Mouse (Mus musculus): Measurements from ENCODE around the gene Ppp4r2.
A peak's percentile ranks its signal among the peaks of the same experiment; 100 is the strongest.
"Not testable (repeated sequence)": the region's sequence is repeated elsewhere in the genome, so short reads cannot be mapped to it uniquely, and the experiment has no call there.

Gene Ppp4r2

GRCm38 (mm10) chr6:100829770-100830169, 3.7 kb upstream of the Ppp4r2 start:
- no peak for DNase-seq (ENCODE audit: extremely low read depth, insufficient read length, low spot score)

- no peak for DNase-seq (ENCODE audit: extremely low read depth, insufficient read length, low spot score)
These were observed 2.2 kb upstream of the Ppp4r2 start for GRCm38 (mm10) chr6:100831188-100831587.

DNA sequence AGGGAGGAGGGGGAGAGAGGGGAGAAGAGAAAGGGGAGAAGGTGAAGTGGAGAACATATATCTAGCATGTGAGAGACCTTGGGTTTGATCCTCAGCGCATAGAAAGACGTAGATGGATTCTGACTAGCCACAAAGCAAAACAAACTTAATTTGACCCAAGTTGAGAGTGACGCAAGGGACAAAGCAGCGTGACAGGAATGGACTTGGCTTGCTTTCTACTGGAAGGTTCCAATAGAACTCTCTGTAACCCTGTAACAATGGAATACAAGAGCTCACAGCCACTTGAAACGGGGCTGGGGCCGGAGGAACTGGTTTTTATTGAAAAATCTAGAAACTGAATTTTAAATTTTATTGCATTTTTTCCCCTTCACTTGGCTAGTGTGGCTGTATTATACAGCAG, 1.7 kb upstream of the Ppp4r2 start:
- no peak for DNase-seq (ENCODE audit: extremely low read depth, insufficient read length, low spot score)

GRCm38 (mm10) chr6:100833811-100834481, 524 bp downstream of the Ppp4r2 start:
- DNase-seq (ENCODE audit: extremely low read depth, insufficient read length, low spot score), result peak; percentile 66

DNA sequence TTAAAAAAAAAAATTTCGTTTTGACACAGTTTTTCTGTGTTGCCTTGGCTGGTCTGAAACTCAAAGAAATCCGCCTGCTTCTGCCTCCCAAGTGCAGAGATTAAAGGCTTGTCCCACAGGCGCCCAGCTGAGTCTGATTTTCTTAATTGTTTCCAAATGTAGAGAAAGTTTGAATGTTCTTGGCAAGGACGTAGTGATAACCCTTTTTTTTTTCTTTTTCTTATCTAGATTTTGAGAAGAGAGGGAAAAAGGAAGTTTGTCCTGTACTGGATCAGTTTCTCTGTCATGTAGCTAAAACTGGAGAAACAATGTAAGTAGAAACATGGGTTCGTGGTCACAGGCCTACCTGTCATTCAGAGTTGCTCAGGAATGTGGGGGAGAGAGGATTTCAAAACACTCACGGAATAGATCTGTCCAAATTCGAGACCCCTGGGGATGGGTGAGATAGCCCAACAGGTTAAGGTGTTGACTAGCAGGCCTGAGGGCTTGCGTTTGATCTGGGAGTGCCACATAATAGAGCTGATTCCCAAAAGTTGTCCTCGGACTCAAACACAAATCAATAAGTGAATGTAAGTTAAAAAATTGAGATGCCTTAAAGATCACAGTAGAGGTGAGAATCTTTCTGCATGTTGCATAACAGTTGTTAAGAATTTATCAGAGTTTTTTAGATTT, 1.2 kb downstream of the Ppp4r2 start:
- no peak for DNase-seq (ENCODE audit: extremely low read depth, insufficient read length, low spot score)

DNA sequence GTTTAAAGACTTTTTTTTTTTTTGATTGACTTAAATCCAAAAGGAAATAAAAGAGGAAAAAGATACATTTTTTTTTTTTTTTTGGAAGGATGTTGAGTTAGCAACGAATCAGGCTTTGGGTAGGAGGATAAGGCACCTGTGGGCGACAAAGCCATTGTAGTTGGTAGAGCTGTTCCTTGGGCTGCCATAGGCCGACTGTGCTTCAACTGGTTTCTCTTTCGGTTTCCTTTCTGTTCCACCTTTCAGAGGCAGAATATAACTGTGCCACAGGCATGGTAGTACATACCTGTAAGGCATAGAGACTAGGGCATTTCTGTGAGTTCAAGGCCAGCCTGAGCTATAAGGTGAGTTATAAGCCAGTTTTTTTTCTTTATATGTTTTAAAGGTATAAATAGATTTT, 11.6 kb downstream of the Ppp4r2 start:
- no peak for DNase-seq (ENCODE audit: extremely low read depth, insufficient read length, low spot score)

- DNase-seq (ENCODE audit: extremely low read depth, insufficient read length, low spot score), result no peak
These were observed 13.8 kb downstream of the Ppp4r2 start for GRCm38 (mm10) chr6:100847264-100847663.

DNA sequence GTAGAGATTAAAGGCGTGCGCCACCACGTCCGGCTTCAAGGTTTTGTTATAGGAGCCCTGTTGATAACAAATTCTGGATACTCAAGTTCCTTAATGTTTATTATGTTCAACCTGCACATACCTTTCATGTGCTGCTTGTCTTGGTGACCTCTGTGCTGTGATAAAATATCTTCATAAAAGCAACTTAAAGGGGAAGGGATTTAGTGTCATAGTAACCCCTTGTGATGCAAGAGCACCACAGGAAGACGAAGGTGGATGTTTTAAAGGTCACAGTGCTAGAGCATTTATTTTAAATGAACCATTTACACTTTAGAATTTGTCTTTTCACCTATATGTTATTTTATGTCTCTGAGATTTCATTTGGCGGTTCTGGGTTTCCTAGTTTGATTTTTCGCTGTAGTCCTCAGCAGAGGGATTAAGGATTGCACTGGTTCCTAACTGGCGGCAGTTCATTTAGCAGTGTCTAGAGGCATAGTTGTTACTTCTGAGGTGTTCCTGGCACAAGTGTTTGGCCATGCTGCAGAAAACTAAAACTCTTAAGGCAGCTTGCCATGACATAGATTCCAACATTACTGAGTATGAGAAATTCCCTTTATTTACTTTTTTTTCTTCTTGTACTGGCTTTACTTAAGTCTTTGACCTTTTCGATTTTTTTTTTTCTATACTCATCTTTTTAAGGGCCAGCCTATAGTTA, 15.4 kb downstream of the Ppp4r2 start:
- no peak for DNase-seq (ENCODE audit: extremely low read depth, insufficient read length, low spot score)

DNA sequence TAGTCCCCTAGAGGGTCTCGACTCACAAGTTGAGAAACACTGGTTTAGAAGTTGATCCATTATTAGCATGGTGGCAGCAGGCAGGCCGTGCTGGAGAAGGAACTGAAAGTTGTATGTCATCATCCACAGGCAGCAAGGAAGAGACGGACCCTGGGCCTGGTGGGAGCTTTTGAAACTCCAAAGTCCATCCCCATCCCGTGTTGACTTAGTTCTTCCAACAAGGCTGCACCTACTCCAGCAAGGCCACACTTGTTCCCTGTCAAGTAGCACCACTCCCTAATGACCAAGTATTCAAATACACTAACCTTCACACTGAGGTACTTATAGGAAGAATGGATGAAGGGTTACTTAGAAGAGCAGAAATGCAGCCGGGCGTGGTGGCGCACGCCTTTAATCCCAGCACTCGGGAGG, 17.3 kb downstream of the Ppp4r2 start:
- DNase-seq (ENCODE audit: extremely low read depth, insufficient read length, low spot score), result no peak

GRCm38 (mm10) chr6:100851083-100851482, 17.7 kb downstream of the Ppp4r2 start:
- no peak for DNase-seq (ENCODE audit: extremely low read depth, insufficient read length, low spot score)

DNA sequence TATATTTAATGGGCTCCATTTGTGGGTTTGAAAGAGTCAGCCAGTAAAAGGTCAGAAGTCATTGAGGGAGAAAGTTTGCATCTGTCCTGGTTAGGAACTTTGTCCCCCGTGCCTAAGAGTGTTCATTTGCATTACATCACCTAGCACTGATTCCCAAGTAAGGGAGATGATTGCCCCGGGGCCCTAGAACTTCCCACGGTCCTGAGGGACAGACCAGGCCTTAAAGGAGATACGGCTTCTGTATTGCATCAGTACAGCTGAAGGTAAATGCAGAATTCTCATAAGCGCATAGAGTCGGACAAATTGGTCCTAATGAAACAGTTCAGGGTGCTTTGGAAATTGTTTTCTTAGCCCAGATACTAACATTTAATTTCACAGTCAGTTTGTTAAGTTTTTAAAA, 31.9 kb downstream of the Ppp4r2 start:
- DNase-seq (ENCODE audit: extremely low read depth, insufficient read length, low spot score), result no peak

DNA sequence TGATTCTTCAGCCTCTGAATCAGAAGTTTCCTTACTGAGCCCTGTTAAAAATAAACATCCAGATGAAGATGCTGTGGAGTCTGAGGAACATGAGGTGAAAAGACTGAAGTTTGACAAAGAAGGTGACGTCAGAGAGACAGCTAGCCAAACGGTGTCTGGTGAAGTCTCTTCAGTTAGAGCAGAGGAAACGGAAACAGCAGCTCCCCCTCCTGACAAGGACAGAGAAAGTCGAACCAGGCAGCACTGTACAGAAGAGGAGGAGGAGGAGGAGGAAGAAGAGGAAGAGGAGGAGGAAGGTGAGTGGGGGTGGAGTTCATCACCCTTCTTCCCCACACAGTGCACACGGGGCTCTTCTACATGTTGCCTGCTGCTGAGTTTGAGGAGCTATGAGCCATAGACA, 32.4 kb downstream of the Ppp4r2 start:
- not testable (repeated sequence) for DNase-seq (ENCODE audit: extremely low read depth, insufficient read length, low spot score)

GRCm38 (mm10) chr6:100866246-100866645, 32.8 kb downstream of the Ppp4r2 start:
- not testable (repeated sequence) for DNase-seq (ENCODE audit: extremely low read depth, insufficient read length, low spot score)

- no peak for DNase-seq (ENCODE audit: extremely low read depth, insufficient read length, low spot score)
These were observed 35.4 kb downstream of the Ppp4r2 start for GRCm38 (mm10) chr6:100868863-100869262.

GRCm38 (mm10) chr6:100869909-100870308, 36.5 kb downstream of the Ppp4r2 start:
- DNase-seq (ENCODE audit: extremely low read depth, insufficient read length, low spot score), result no peak

DNA sequence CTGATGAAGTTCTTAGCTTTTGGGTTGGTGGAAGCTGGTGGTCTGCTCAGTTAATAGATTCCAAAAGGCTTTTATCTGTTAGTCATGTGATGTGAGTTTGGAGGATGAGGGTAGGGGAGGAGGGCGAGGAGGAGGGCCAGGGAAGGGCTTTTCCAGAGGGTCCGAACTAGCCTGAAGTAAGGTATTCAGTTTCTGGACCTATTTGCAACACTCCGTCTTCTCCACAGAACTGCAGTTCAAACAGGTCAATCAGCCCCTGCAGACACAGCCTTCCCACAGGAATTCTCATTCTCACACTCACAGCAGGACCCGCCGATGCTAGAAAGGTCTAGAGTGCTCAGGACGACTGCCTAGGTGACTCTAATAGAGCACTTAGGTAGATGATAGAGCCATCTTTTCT, 39.8 kb downstream of the Ppp4r2 start:
- DNase-seq (ENCODE audit: extremely low read depth, insufficient read length, low spot score), result no peak

DNA sequence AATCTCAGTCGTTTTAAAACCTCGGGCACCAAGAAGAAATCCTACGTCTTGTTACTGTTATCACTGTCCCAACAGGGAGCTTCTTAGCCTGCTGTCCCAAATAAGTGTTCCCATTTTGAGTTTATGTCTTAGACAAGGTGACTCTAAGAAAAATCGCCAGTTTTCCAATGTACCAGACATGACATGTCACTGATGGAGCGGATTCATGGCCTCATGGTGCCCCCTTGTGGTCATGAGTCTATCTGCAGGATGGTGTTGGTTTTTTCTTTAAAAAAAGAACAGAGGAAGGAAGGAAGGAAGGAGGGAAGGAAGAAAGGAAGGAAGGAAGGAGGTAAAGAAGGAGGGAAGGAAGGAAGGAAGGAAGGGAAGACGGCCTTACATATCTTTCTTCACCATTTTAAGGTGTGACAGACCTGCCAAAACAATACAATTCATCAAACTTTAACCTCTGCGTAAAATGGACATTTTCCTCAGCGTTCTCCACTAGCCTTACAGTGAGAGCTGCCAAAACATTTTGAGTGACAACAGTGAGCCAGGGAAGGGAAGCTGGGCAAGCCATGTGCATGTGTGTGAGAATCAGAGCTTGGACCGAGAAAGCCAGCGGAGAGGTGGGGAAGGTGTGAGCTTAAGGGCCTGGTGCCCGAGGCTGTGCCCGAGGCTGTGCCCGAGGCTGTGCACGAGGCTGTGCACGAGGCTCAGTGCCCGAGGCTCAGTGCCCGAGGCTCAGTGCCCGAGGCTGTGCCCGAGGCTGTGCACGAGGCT, 42.6 kb downstream of the Ppp4r2 start:
- no peak for DNase-seq (ENCODE audit: extremely low read depth, insufficient read length, low spot score)

DNA sequence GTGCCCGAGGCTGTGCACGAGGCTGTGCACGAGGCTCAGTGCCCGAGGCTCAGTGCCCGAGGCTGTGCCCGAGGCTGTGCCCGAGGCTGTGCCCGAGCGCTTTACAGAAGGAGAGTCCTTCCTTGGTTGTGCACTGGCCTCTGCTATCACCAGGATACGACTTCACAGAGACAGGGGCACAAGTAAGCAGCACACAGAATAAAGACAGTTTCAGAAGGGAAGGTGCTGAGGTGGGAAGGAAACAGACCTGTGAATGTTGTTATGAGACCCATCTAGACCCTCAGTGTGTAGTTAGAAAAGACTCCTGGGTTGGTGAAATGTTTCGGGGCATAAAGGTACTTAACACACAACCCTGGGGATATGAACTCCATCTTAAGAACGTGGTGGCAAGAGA, 43.2 kb downstream of the Ppp4r2 start:
- no peak for DNase-seq (ENCODE audit: extremely low read depth, insufficient read length, low spot score)

GRCm38 (mm10) chr6:100878546-100878945, 45.1 kb downstream of the Ppp4r2 start:
- DNase-seq (ENCODE audit: extremely low read depth, insufficient read length, low spot score), result no peak

DNA sequence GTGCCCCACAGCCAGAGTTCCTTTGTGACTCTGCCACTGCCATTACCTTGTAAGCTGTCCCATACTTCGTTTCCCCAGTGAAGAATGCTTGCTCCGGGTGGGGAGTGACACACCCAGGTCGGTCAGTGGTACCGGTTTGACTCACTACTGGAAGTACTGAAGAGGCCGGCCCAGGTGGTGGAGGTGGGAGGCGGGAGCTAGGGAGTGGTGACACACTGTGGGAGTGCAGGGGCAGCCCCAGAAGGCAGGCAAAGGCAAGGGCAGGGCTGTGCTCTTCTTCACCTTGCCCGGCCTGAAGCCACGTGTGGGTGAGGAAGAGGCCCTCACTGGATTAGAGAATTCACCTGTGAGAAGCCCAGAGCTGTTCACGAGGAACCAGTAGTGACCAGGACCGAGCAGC, 46.2 kb downstream of the Ppp4r2 start:
- peak; percentile 24 for DNase-seq (ENCODE audit: extremely low read depth, insufficient read length, low spot score)

DNA sequence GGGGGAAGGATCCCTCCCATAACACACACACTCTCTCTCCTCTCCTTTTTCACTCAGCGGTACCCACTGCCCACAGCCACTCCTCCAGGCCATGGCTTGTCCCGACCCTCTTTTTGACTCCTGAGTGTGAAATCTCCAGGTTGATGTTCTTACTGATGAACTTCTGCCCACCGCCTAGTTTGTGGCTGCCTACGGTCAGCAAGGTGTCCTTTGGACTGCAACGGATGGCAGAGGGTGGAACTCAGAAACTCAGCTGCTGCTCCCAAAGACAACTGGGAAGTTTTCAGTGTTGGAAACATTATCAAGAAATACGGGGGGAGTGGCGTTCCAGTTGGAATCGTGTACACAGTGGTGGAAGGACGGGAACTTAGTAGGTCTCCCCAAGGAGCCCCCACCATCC, 48.2 kb downstream of the Ppp4r2 start:
- DNase-seq (ENCODE audit: extremely low read depth, insufficient read length, low spot score), result no peak
